Mouse (Mus musculus): ENCODE results near the gene Rnf213.

- TF ChIP-seq CTCF (IDR thresholded peaks at IDR 0.05; ENCODE audit: low read depth, low read length) (no peak), POLR2A (IDR thresholded peaks at IDR 0.05; ENCODE audit: borderline replicate concordance, low read depth, low read length) (no peak)
Observed at GRCm38 (mm10) chr11:119515823-119516676, 123.2 kb downstream of the Rnf213 start.
